Mouse (Mus musculus): Measurements from ENCODE around the gene Mkks.

Mkks gene

GRCm38 (mm10) chr2:136835882-136836281, 55.3 kb downstream of the Mkks start:
- peak; percentile 85 for DNase-seq (ENCODE audit: low spot score)

- peak; percentile 84 for DNase-seq (ENCODE audit: low spot score)
Measured at GRCm38 (mm10) chr2:136834715-136835075, 56.5 kb downstream of the Mkks start.

- peak; percentile 26 for DNase-seq (ENCODE audit: low spot score)
Measured at GRCm38 (mm10) chr2:136833976-136834714, 57.0 kb downstream of the Mkks start.

- DNase-seq (ENCODE audit: low spot score) = peak; percentile 52
Measured at GRCm38 (mm10) chr2:136832936-136833335, 58.3 kb downstream of the Mkks start.

- no peak for DNase-seq (ENCODE audit: low spot score)
Measured at GRCm38 (mm10) chr2:136827612-136828011, 63.6 kb downstream of the Mkks start.

All from adipocyte (in vitro differentiated cells).